Mouse (Mus musculus) lung, adult 2 months (tissue): ENCODE measurements around the gene Foxq1. TPM values are rescaled to one million over a fixed set of nuclear protein-coding genes. Genes with fewer than 3 reads are reported as not detected.

Experiments used
- DNase-seq: peaks from one replicate; pipeline ENCODE4 v3.0.0; 2022
- H3K4me1 ChIP-seq: fragments of 200-500 bp; 2 replicates; pipeline ENCODE4 v1.6.1; 2011; ENCODE audit warnings: low read length; ENCODE audit not compliant: control insufficient read depth, insufficient read depth
- H3K4me3 ChIP-seq: fragments of 200-500 bp; replicated peaks from 2 replicates; pipeline ENCODE3; 2011; ENCODE audit warnings: low read depth, mild to moderate bottlenecking, control low read depth, low read length; ENCODE audit errors: extremely low read depth
- CTCF ChIP-seq: fragments of 200-500 bp; IDR thresholded peaks from 2 replicates; pipeline ENCODE4 v1.5.1; 2011; ENCODE audit warnings: mild to moderate bottlenecking, low read length, control low read depth; ENCODE audit not compliant: insufficient read depth
- POLR2A ChIP-seq: fragments of 200-500 bp; IDR thresholded peaks from 2 replicates; pipeline ENCODE4 v1.6.1; 2011; ENCODE audit warnings: low read depth, mild to moderate bottlenecking, control low read depth, low read length, borderline replicate concordance; ENCODE audit errors: extremely low read depth
- WGBS: fragments of 180-500 bp; shearing (Covaris S2); methylation state at CpG from one replicate; pipeline ENCODE4 v1.1.7; 2018; 5-methylcytosine and 5-hydroxymethylcytosine counted together
- polyA plus RNA-seq: library from polyadenylated mRNA; depleted of rRNA; stranded (reverse); fragments of >200 nt; gene quantifications from 2 replicates; pipeline ENCODE4 v1.2.3, GENCODE M21; 2012; rRNA removed

Gene Foxq1
- polyA plus RNA-seq, 1 experiment = 6.4 TPM

DNA sequence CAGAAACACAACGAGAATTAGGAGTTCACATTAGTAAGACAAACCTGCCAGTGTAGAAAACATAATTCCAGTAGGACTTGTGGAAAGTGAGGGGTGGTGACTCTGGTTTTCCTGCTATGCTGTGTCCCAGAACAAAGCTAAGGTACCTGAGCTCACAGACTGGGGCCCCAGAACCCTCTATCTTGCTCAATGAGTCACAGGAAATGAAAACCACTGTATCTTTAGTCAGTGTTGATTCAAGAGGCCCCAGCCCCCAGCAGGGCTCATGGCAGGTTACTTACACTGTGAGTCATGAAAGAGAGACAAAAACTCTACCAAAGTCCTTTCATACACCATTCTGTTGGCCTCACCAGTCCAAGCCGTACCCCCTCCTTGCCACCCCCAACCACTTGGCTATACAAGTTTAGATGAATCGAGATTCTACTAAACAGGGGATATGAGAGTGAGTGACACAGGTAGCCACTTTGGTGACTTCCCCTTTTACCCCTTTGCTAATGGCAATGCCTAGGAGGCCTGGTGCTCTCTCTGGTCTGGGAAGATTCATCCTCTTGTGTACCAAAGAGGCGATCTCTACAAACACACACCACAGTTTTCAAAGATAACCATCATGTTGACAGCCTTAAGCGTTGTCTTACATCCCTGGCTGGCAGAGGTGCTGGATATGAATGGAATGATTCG, 11.8 kb downstream of the Foxq1 start:
- TF ChIP-seq POLR2A (no peak), CTCF (no peak)
- WGBS = 71% methylated on average over 6 of the region's 6 CpGs
- DNase-seq = no peak
- Histone ChIP-seq H3K4me1 (no peaks in the 10 kb centered on the region), H3K4me3 (no peak overlapping the region)

DNA sequence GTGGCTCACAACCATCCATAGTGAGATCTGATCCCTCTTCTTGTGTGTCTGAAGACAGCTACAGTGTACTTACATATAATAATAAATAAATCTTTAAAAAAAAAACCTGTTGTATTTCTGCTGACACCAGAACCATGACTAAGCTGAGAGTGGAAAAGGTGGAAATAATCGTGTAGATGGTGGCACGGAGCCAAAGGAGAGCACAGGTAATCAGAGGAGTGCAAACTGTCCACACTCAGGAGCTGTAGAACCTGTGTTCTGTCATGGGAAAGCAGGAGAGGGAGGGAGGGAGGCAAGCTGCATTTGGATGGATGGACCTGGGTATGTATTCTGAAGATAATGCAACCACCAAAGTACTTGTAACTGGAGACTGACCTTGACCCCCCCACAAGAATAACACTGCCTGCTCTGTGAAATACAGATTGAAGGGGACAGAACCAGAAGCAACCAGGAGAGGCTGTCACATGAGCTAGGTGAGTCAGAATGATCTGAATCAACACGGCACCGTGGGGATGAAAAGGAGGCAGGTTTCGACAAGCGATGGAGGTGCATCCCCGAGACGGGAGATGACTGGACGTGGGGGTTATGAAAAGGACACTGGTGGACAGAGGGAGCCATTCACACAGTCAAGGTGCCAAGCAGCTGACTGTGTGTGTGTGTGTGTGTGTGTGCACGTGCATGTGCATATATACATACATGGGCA, 17.0 kb downstream of the Foxq1 start:
- no peaks in the 10 kb centered on the region for H3K4me1 ChIP-seq
- no peak for DNase-seq
- no peak for TF ChIP-seq POLR2A
- TF ChIP-seq CTCF = no peak
- 83% methylated on average over 10 of the region's 10 CpGs for WGBS
- H3K4me3 ChIP-seq = no peak overlapping the region

DNA sequence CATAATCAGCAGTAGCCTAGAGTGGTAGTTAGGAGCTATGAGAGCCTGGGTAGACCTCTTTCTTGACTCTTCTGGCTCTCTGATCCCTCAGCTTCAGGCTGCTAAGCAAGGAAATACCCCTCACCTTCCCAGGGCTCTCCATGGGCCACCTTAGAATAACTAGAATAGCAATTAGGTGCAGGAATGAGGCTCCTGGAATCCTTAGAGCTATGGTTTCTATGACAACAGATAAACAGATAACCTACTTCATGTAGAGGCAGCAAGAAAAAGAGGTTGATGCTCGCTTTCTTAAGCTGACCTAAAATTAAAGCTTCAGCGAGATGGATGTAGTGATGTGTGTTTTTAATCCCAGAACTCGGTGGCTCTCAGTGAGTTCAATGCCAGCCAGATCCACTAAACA, 18.7 kb downstream of the Foxq1 start:
- no peaks in the 10 kb centered on the region; the same call in 1 of the 2 replicates for H3K4me1 ChIP-seq
- WGBS = 75% methylated on average over 3 of the region's 3 CpGs
- no peak overlapping the region for H3K4me3 ChIP-seq
- no peak for DNase-seq
- TF ChIP-seq POLR2A (no peak), CTCF (no peak)

DNA sequence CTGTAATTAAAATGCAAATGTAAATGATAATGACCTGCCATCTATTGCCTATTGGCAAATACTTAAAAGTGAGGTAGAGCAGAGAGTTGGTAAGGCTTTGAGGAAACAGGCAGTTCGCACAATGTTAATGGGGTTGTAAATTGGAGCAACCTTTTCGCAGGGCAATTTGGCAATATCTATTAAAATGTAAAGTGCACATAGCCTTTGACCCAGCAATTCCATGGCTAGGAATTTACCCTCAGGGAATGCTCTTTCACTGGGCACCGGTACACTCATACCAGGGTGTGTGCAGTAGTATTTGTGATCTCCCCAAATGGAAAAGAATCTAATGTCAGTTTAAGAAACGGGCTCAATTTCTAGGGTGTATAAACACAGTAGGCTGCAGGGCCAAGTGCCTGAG, 20.8 kb downstream of the Foxq1 start:
- WGBS = 82% methylated on average over 4 of the region's 4 CpGs
- TF ChIP-seq CTCF (no peak), POLR2A (no peak)
- H3K4me1 ChIP-seq = no peaks in the 10 kb centered on the region; the same call in 1 of the 2 replicates
- no peak overlapping the region for H3K4me3 ChIP-seq
- no peak for DNase-seq

DNA sequence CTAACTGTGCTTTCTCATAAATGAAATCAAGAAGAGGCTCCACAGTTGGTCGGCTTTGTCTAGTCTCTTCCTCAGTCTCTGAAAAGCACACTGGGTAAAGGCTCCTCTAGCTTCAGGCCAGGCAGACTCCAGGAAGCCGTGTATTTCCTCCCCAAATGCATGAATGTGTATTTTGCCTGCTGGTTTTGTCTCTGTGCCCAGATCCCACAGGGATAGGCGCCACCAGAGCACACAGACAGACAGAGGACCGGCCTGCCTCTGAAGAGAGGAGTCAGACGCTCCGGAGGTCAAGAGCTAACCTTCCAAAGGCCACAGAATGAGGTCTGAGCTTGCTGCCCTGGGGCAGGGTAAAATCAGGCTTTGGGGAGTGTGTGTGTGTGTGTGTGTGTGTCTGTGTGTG, 21.6 kb downstream of the Foxq1 start:
- TF ChIP-seq POLR2A (no peak), CTCF (no peak)
- Histone ChIP-seq H3K4me1 (no peaks in the 10 kb centered on the region; the same call in 1 of the 2 replicates), H3K4me3 (no peak overlapping the region)
- no peak for DNase-seq
- 15% methylated on average over 6 of the region's 6 CpGs for WGBS

DNA sequence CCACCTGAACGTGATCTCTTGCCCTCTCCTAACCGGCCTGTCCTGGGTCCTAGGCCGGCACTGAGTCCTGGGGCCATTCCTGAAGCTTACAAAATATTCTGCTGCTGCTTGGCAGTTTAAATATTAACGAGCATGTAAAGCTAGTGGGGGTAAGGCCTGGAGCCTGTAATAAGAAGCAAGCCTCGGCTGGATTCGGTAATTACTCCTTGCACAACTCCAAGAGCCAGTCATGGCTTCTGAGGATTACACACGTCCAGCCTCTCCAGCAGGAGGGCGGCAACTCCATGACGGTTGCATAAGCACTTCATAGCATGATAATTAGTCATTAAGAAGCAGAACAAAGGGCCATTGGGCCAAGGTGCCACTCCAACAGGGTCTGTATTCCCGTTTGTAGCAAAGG, 22.5 kb downstream of the Foxq1 start:
- Histone ChIP-seq H3K4me1 (no peaks in the 10 kb centered on the region; the same call in 1 of the 2 replicates), H3K4me3 (no peak overlapping the region)
- peak; percentile 33 for DNase-seq
- no peak for TF ChIP-seq POLR2A
- TF ChIP-seq CTCF = no peak
- WGBS = 63% methylated on average over 10 of the region's 10 CpGs

DNA sequence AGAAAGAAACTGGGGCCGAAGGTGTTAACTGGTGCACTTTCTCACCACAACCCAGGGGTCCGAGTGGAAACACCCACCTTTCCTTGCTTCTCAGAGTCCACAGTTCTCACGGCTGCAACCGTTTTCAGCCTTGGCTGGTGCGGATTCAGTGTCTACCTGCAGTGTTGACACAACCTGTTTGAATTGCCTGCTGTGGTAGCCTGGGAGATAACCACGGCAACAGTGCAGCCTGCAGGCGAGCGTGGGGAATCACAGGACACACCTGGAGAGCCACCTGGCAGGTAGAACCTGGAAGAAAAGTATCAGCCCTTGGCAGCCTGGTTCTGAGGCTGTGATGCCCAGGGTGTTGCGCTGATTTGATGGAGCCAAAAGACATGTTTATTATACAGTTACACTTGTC, 23.9 kb downstream of the Foxq1 start:
- WGBS = 55% methylated on average over 9 of the region's 9 CpGs
- Histone ChIP-seq H3K4me3 (no peak overlapping the region), H3K4me1 (no peaks in the 10 kb centered on the region; the same call in 1 of the 2 replicates)
- TF ChIP-seq POLR2A (no peak), CTCF (peak; percentile 72)
- peak; percentile 65 for DNase-seq

DNA sequence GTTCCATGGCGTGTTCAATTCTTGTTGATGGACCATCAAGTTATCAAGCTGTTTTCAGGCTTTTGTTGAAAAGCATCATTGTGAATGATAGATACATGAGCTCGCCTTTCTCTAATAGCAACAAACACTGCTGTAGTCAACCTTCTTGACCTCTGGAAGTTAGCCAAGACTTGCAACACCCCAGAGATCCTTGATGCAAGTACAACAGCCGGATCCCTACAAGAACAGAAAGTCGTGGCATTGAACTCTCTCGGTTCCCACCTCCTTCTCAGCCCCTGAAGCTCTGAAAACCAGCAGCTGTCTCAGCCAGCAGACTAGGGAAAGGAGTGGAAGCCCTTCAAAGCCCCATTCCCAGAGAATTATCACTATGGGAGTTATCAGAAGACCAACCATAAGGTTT, 31.4 kb downstream of the Foxq1 start:
- H3K4me3 ChIP-seq = no peak overlapping the region
- H3K4me1 ChIP-seq = no peaks in the 10 kb centered on the region
- TF ChIP-seq CTCF = no peak
- DNase-seq = no peak
- 42% methylated on average over 5 of the region's 5 CpGs for WGBS

DNA sequence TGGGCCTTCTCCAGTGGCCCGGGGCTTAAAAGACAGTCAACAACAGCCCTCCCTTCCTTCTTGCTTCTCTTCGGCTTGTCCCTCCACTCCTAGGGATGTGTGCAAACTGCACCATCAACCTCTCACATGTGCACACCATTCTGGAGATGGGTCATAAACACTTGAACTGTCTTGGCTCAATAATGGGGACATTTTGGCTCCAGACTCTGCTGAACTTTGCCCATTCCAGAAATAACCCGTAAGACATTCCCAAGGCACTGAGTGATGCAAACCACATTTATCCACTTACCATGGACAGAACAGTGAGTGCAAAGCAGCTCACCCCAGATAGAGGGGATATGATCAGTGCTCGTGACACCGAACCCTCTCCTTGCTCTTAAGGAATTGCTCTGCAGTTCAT, 43.6 kb downstream of the Foxq1 start:
- Histone ChIP-seq H3K4me3 (no peak overlapping the region), H3K4me1 (no peaks in the 10 kb centered on the region)
- 63% methylated on average over 5 of the region's 5 CpGs for WGBS
- no peak for DNase-seq
- no peak for TF ChIP-seq CTCF
- TF ChIP-seq POLR2A = no peak

DNA sequence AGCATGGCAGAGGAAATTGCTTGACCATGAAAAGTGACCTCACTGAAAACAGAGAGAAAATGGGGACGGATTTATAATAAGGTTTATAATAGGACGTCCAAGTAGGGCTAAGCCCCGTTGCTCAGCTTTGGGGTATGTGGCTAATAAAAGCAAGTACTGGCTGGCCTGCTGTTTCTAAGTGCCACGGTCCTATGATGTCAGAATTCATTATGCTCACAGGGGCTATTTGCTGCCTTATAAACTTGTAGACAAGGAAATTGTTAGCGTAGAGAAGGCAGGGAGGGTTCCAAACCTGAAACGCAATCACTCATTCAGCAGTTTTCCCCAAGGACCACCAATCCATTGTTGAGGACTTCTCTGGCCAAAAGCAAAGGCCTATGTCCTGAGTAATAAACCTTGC, 48.0 kb downstream of the Foxq1 start:
- WGBS = 83% methylated on average over 6 of the region's 6 CpGs

More for the DNA sequence above, 48.0 kb downstream of the Foxq1 start:
- no peak for DNase-seq
- TF ChIP-seq POLR2A (no peak), CTCF (no peak)
- Histone ChIP-seq H3K4me1 (no peaks in the 10 kb centered on the region), H3K4me3 (no peak overlapping the region)

Other genes starting within 250 kb of the Foxq1 start
- gene A530084C06Rik, start 3.2 kb downstream of the Foxq1 start, polyA plus RNA-seq = 0.67 and 0.88 TPM in 2 replicates
- gene Foxf2, start 69.7 kb downstream of the Foxq1 start, polyA plus RNA-seq = 64.7 and 69.8 TPM in 2 replicates